Mouse (Mus musculus) limb, embryonic 14.5 days (tissue): ENCODE measurements around the gene Mast4. TPM values are rescaled to one million over a fixed set of nuclear protein-coding genes. Genes with fewer than 3 reads are reported as not detected.

ENCODE experiments used
- ATAC-seq: fragments of 200-750 bp; cut with Nextera tagmentation; 2 replicates; pipeline ENCODE4 v1.8.0; 2017; ENCODE audit warnings: low read depth, moderate number of reproducible peaks, moderate TSS enrichment; ENCODE audit not compliant: low FRiP score
- DNase-seq: peaks from one replicate; pipeline ENCODE4 v3.0.0-alpha.2; 2015; ENCODE audit warnings: low spot score
- H3K27ac ChIP-seq: fragments of 300-500 bp; sonication (generic); replicated peaks from 2 replicates; pipeline ENCODE4 v1.5.1; 2014; ENCODE audit warnings: low read depth, mild to moderate bottlenecking, low read length, moderate library complexity, mixed read lengths
- H3K27me3 ChIP-seq: fragments of 300-500 bp; sonication (generic); 2 replicates; pipeline ENCODE4 v1.6.1; 2014; ENCODE audit warnings: low read length, mixed read lengths; ENCODE audit not compliant: control insufficient read depth, insufficient read depth
- H3K36me3 ChIP-seq: fragments of 300-500 bp; sonication (generic); 2 replicates; pipeline ENCODE4 v1.6.1; 2014; ENCODE audit warnings: mild to moderate bottlenecking, low read length, moderate library complexity, mixed read lengths; ENCODE audit not compliant: control insufficient read depth, insufficient read depth
- H3K4me1 ChIP-seq: fragments of 300-500 bp; sonication (generic); 2 replicates; pipeline ENCODE4 v1.6.1; 2014; ENCODE audit warnings: antibody characterized with exemption, low read length, mixed read lengths; ENCODE audit not compliant: control insufficient read depth, insufficient read depth
- H3K4me2 ChIP-seq: fragments of 300-500 bp; sonication (generic); replicated peaks from 2 replicates; pipeline ENCODE4 v1.6.1; 2014; ENCODE audit warnings: low read depth, mild to moderate bottlenecking, low read length, moderate library complexity; ENCODE audit not compliant: severe bottlenecking
- H3K4me3 ChIP-seq: fragments of 300-500 bp; sonication (generic); replicated peaks from 2 replicates; pipeline ENCODE4 v1.5.1; 2014; ENCODE audit warnings: low read length
- H3K9ac ChIP-seq: fragments of 300-500 bp; sonication (generic); 2 replicates; pipeline ENCODE4 v1.6.1; 2014; ENCODE audit warnings: mild to moderate bottlenecking, low read depth, low read length, moderate library complexity; ENCODE audit not compliant: severe bottlenecking
- H3K9me3 ChIP-seq: fragments of 300-500 bp; sonication (generic); 2 replicates; pipeline ENCODE4 v1.6.1; 2016; ENCODE audit warnings: low read length; ENCODE audit not compliant: control insufficient read depth
- POLR2A ChIP-seq: fragments of 200-500 bp; IDR thresholded peaks from 2 replicates; pipeline ENCODE4 v1.8.0; 2012; ENCODE audit warnings: inconsistent platforms, mild to moderate bottlenecking, moderate library complexity, borderline replicate concordance; ENCODE audit not compliant: insufficient read depth, insufficient read length; ENCODE audit errors: extremely low read depth
- WGBS: fragments of 180-500 bp; shearing (Covaris S2); extraction: QIAGEN DNeasy Blood & Tissue Kit; methylation state at CpG from one replicate; pipeline ENCODE4 v1.1.7; 2014; 5-methylcytosine and 5-hydroxymethylcytosine counted together
- polyA plus RNA-seq, 2 experiments: library from polyadenylated mRNA; depleted of rRNA in 1 of 2; stranded (reverse) in 1 of 2; unstranded in 1 of 2; fragments of >200 nt; fragmentation: Nextera tagmentation in 1 of 2; extraction: Ambion mirVana in 1 of 2; gene quantifications; 2 replicates each; pipeline versions ENCODE4 v1.2.1 to v1.2.3; 2012 to 2014

The Mast4 gene
- polyA plus RNA-seq, 2 experiments: 12.5 to 25.2 TPM

DNA sequence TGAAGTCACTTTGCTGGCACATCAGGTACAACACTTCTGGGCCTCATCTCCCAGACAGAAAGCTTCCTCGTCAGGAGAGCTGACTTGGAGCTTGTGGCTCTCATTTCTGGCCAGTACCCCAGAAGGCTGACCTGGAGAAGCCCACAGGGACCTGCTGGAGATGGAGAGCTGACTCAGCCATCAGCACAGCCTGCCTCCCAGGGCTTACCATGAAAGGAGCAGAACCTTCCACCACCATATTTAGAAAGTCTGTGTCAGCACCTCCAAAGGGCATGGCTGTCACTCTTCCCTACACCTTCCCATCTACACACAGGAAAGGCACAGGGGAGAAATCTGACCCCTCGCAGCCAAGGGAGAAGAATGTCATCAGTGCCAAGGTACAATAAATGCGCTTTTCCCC lies 385.3 kb downstream of the Mast4 start:
- DNase-seq: no peak
- Histone ChIP-seq H3K9me3 (no peaks in the 10 kb centered on the region), H3K27me3 (no peaks in the 10 kb centered on the region), H3K36me3 (no peaks in the 10 kb centered on the region), H3K9ac (no peak overlapping the region), H3K4me2 (no peak overlapping the region), H3K4me1 (no peaks in the 10 kb centered on the region), H3K4me3 (no peak overlapping the region), H3K27ac (no peak overlapping the region)
- WGBS: 72% methylated on average over 3 of the region's 3 CpGs
- TF ChIP-seq POLR2A: no peak
- ATAC-seq: no peak

DNA sequence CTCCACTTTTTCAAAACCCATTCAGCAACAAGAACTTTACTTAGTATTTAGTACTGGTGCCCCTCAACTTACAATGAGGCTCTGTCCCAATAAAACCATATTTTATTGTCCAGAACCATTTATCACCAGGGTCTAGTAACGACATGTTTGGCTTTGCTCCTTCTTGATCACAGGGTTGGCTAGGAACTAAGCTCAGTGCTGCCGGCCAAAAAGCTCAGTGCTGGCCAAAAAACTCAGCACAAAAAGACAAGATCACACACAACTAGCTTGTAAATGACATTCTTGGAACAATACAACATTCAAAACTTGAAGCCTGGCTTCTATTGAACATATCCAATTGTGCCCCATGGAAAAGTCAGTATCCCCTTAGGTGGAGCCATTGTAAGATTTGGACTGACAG lies 386.8 kb downstream of the Mast4 start:
- H3K27me3 ChIP-seq: no peaks in the 10 kb centered on the region
- TF ChIP-seq POLR2A: no peak
- WGBS: 48% methylated on average over 2 of the region's 2 CpGs
- H3K4me1 ChIP-seq: no peaks in the 10 kb centered on the region
- H3K4me3 ChIP-seq: no peak overlapping the region
- DNase-seq (peak; percentile 37), ATAC-seq (no peak)
- no peak overlapping the region for H3K9ac ChIP-seq
- H3K27ac ChIP-seq: no peak overlapping the region
- H3K9me3 ChIP-seq: no peaks in the 10 kb centered on the region
- no peaks in the 10 kb centered on the region for H3K36me3 ChIP-seq
- H3K4me2 ChIP-seq: no peak overlapping the region

DNA sequence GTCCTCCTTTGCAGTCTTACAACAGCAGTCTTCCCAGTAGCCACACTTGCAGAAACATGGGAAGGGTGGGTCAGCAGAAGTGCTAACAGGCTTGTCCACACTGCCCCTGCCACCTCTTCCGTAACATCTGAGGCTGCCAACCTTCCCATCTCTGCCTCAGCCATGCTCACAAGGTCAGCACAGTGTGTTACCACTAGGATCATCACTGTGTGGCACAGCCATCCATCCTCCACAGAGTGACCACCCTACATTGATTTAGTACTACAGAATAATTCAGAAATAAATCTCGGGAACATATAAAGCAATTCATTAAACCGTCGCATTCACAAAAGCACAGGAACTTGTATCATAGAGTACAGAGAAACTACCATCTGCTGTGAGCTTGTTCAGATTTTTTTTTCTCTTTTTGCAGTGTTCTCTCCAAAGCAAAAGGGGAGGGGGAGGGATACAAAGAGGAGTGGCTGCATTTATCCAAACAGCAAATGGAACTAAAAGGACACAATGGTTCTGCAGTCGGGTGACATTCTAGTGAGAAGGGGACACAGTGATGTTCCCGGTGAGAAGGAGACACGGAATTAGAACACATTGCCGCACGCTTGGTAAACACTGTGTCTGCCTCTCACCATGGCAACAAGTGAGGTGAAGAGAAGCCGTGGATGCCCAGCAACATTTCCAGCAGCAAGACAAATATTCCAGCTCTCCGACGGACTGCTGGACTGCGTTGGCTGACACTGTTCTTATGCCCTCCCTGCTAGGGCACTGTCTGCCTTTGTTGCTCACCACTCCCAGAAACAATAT lies 388.1 kb downstream of the Mast4 start:
- no peaks in the 10 kb centered on the region for H3K4me1 ChIP-seq
- no peaks in the 10 kb centered on the region for H3K9me3 ChIP-seq
- no peaks in the 10 kb centered on the region for H3K27me3 ChIP-seq
- no peak for ATAC-seq
- no peak for DNase-seq
- WGBS: 91% methylated on average over 13 of the region's 13 CpGs
- H3K9ac ChIP-seq: no peak overlapping the region
- TF ChIP-seq POLR2A: no peak
- H3K27ac ChIP-seq: no peak overlapping the region
- no peak overlapping the region for H3K4me3 ChIP-seq
- no peaks in the 10 kb centered on the region for H3K36me3 ChIP-seq
- no peak overlapping the region for H3K4me2 ChIP-seq

- Histone ChIP-seq H3K4me2 (no peak overlapping the region), H3K27me3 (no peaks in the 10 kb centered on the region), H3K9ac (no peak overlapping the region), H3K4me1 (no peaks in the 10 kb centered on the region), H3K4me3 (no peak overlapping the region), H3K9me3 (no peaks in the 10 kb centered on the region), H3K36me3 (no peaks in the 10 kb centered on the region), H3K27ac (no peak overlapping the region)
- TF ChIP-seq POLR2A: no peak
- DNase-seq: no peak
- WGBS: 92% methylated on average over 7 of the region's 7 CpGs
- ATAC-seq: no peak
Measured at GRCm38 (mm10) chr13:102945450-102945849, 388.8 kb downstream of the Mast4 start.

DNA sequence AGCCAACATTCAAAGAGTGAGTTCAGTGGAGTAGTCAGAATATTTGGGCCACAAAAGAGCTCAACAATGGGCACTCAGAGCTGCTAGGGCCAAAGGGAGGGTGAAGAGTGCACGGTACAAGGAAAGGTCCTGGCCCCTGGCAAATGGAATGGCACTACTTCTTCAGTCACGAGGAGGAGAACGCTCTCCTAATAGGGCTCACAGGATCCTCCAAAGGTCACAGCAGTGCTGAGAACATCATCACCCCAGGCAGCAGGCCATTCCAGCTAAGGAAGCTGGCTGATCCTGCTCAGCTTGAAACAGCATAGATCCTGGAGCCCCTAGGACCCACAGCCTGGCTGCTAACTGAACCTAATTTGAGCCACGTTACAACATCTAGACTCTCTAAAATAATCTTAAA lies 389.8 kb downstream of the Mast4 start:
- H3K4me1 ChIP-seq: no peaks in the 10 kb centered on the region
- 84% methylated on average over 4 of the region's 4 CpGs for WGBS
- no peak for TF ChIP-seq POLR2A

DNA sequence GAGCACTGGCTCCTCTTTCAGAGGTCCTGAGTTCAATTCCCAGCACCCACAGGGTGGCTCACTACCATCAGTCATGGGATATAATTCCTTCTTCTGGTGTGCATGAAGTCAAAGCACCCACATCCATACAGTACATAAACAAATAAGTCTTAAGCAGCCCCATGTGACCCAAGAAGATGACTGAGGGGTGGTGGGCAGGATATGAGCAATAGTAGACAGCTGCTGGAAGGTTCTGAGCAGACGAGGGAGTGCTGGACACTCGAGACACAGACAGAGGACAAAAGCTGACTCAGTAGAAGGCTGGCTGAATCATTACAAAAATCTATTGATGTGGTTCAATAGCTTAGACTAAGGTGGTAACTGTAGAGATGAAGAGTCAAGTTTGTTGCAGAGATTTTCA lies 391.7 kb downstream of the Mast4 start:
- Histone ChIP-seq H3K4me2 (no peak overlapping the region), H3K9me3 (no peaks in the 10 kb centered on the region), H3K4me3 (no peak overlapping the region), H3K9ac (no peak overlapping the region), H3K4me1 (no peaks in the 10 kb centered on the region), H3K27ac (no peak overlapping the region), H3K27me3 (no peaks in the 10 kb centered on the region), H3K36me3 (no peaks in the 10 kb centered on the region)
- no peak for TF ChIP-seq POLR2A
- DNase-seq: no peak
- no peak for ATAC-seq
- 75% methylated on average over 2 of the region's 2 CpGs for WGBS

More for the DNA sequence above, 389.8 kb downstream of the Mast4 start:
- ATAC-seq: no peak
- DNase-seq: no peak
- Histone ChIP-seq H3K4me2 (no peak overlapping the region), H3K9me3 (no peaks in the 10 kb centered on the region), H3K36me3 (no peaks in the 10 kb centered on the region), H3K27me3 (no peaks in the 10 kb centered on the region), H3K27ac (no peak overlapping the region), H3K9ac (no peak overlapping the region), H3K4me3 (no peak overlapping the region)
